Mouse (Mus musculus) stomach, embryonic 14.5 days (tissue): Measurements from ENCODE around the gene Grpr. TPM values are rescaled to one million over a fixed set of nuclear protein-coding genes. Genes with fewer than 3 reads are reported as not detected.
A peak's percentile ranks its signal among the peaks of the same experiment; 100 is the strongest.

Experiments
- ATAC-seq: fragments of 200-750 bp; cut with Nextera tagmentation; 2 replicates; pipeline ENCODE4 v1.8.0; 2017; ENCODE audit warnings: low read depth, moderate TSS enrichment; ENCODE audit not compliant: insufficient number of reproducible peaks, insufficient read depth, low FRiP score
- H3K27ac ChIP-seq: fragments of 300-500 bp; sonication (generic); 2 replicates; pipeline ENCODE4 v1.5.1; 2014; ENCODE audit warnings: mild to moderate bottlenecking, low read length, moderate library complexity, mixed read lengths
- H3K27me3 ChIP-seq: fragments of 300-500 bp; sonication (generic); 2 replicates; pipeline ENCODE4 v1.6.1; 2014; ENCODE audit warnings: low read length, control low read depth, mixed read lengths; ENCODE audit not compliant: control insufficient read depth, insufficient read depth
- H3K36me3 ChIP-seq: fragments of 300-500 bp; sonication (generic); 2 replicates; pipeline ENCODE4 v1.6.1; 2014; ENCODE audit warnings: mild to moderate bottlenecking, control low read depth, low read length, moderate library complexity, mixed read lengths; ENCODE audit not compliant: control insufficient read depth, insufficient read depth
- H3K4me1 ChIP-seq: fragments of 300-500 bp; sonication (generic); 2 replicates; pipeline ENCODE4 v1.6.1; 2014; ENCODE audit warnings: low read length, control low read depth, mixed read lengths; ENCODE audit not compliant: control insufficient read depth, insufficient read depth
- H3K4me2 ChIP-seq: fragments of 300-500 bp; sonication (generic); replicated peaks from 2 replicates; pipeline ENCODE4 v1.6.1; 2014; ENCODE audit warnings: low read depth, low read length, control low read depth
- H3K4me3 ChIP-seq: fragments of 300-500 bp; sonication (generic); 2 replicates; pipeline ENCODE4 v1.5.1; 2014; ENCODE audit warnings: low read depth, low read length, control low read depth
- H3K9ac ChIP-seq: fragments of 300-500 bp; sonication (generic); replicated peaks from 2 replicates; pipeline ENCODE4 v1.6.1; 2014; ENCODE audit warnings: low read depth, mild to moderate bottlenecking, control low read depth, low read length, moderate library complexity, mixed read lengths
- H3K9me3 ChIP-seq: fragments of 300-500 bp; sonication (generic); 2 replicates; pipeline ENCODE4 v1.6.1; 2016; ENCODE audit warnings: low read depth, low read length, control low read depth; ENCODE audit not compliant: control insufficient read depth
- WGBS: fragments of 180-500 bp; shearing (Covaris S2); extraction: QIAGEN DNeasy Blood & Tissue Kit; methylation state at CpG from one replicate; pipeline ENCODE4 v1.1.7; 2014; 5-methylcytosine and 5-hydroxymethylcytosine counted together
- polyA plus RNA-seq: library from polyadenylated mRNA; unstranded; fragments of >200 nt; fragmentation: Nextera tagmentation; extraction: Ambion mirVana; gene quantifications from 2 replicates; pipeline ENCODE4 v1.2.1, GENCODE M21; 2014

The Grpr gene
- 0.39 and 0.54 TPM in 2 replicates for polyA plus RNA-seq

- Histone ChIP-seq H3K27ac (no peak within 1 kb of the TSS), H3K36me3 (no peaks in the 10 kb centered on the region), H3K9ac (no peak within 1 kb of the TSS), H3K4me2 (no peak within 1 kb of the TSS), H3K27me3 (no peaks in the 10 kb centered on the region), H3K4me3 (no peak within 1 kb of the TSS), H3K9me3 (no peaks in the 10 kb centered on the region), H3K4me1 (no peaks in the 10 kb centered on the region)
- 19% methylated on average over 7 of the region's 7 CpGs for WGBS
- peak; percentile 87; the same call in 1 of the 2 replicates for ATAC-seq
Measured at GRCm38 (mm10) chrX:163549666-163550065, at the start of gene Grpr. TSS of gene Grpr (minus strand) at chrX:163549677.

GRCm38 (mm10) chrX:163560521-163560920 lies 11.0 kb upstream of the Grpr start:
- Histone ChIP-seq H3K4me3 (no peak overlapping the region), H3K4me1 (no peaks in the 10 kb centered on the region), H3K4me2 (no peak overlapping the region), H3K9me3 (no peaks in the 10 kb centered on the region), H3K9ac (no peak overlapping the region), H3K36me3 (no peaks in the 10 kb centered on the region), H3K27me3 (no peaks in the 10 kb centered on the region), H3K27ac (no peak overlapping the region)
- WGBS: 55% methylated on average over 3 of the region's 3 CpGs
- no peak for ATAC-seq

GRCm38 (mm10) chrX:163547042-163547441 lies 2.4 kb downstream of the Grpr start:
- Histone ChIP-seq H3K36me3 (no peaks in the 10 kb centered on the region), H3K4me3 (no peak overlapping the region), H3K27me3 (no peaks in the 10 kb centered on the region), H3K9me3 (no peaks in the 10 kb centered on the region), H3K4me1 (no peaks in the 10 kb centered on the region), H3K4me2 (no peak overlapping the region), H3K9ac (no peak overlapping the region), H3K27ac (no peak overlapping the region)
- no peak for ATAC-seq
- 75% methylated on average over 5 of the region's 5 CpGs for WGBS

DNA sequence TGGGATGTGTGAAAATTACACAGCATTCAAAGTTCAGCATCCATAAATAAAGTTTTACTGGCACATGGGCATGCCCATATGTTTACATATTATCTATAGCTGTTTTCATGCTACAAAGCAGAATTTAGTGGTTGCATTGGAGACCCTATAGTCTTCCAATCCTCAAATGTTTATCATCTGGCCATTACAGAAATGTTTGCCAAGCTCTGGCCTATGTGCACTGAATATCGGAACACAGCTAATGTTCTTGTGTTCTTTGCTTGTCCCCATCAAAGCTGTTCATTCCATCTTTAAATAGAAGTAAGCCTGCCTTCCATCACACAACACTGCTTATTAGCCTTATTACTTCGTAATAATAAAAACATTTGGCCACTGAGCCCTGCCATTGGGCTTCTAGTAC lies 16.6 kb downstream of the Grpr start:
- ATAC-seq: no peak
- H3K4me3 ChIP-seq: no peak overlapping the region
- H3K27me3 ChIP-seq: no peaks in the 10 kb centered on the region
- H3K4me2 ChIP-seq: no peak overlapping the region
- no peaks in the 10 kb centered on the region for H3K4me1 ChIP-seq
- no peaks in the 10 kb centered on the region for H3K9me3 ChIP-seq
- WGBS: 66% methylated on average over 2 of the region's 2 CpGs
- H3K27ac ChIP-seq: no peak overlapping the region
- H3K36me3 ChIP-seq: no peaks in the 10 kb centered on the region
- no peak overlapping the region for H3K9ac ChIP-seq

- ATAC-seq: no peak
- H3K27ac ChIP-seq: no peak overlapping the region
- no peaks in the 10 kb centered on the region for H3K9me3 ChIP-seq
- no peak overlapping the region for H3K4me3 ChIP-seq
- no peaks in the 10 kb centered on the region for H3K36me3 ChIP-seq
- 52% methylated on average over 4 of the region's 4 CpGs for WGBS
- H3K4me2 ChIP-seq: no peak overlapping the region
- H3K27me3 ChIP-seq: no peaks in the 10 kb centered on the region
- H3K4me1 ChIP-seq: no peaks in the 10 kb centered on the region
- no peak overlapping the region for H3K9ac ChIP-seq
Measured at GRCm38 (mm10) chrX:163518963-163519541, 30.4 kb downstream of the Grpr start.

DNA sequence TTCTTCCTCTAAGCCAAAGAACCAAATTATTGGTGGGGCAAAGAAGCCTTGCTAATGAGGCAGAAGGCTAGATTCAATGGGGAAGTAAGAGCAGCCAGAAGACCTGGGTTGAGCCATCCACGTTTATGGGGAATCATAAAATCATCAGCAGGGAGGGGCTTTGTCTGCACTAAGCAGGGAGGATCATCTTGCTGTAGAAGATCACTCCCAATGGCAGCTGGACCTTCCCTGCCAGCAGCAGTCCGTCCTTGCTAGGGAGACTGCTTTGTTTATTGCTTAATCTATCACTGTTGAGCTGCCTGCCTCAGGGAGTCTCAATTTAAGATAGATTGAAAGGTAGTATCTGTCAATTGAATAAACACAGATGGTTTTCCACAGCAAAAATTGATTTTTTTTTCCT lies 37.7 kb downstream of the Grpr start:
- ATAC-seq: no peak
- H3K4me3 ChIP-seq: no peak overlapping the region
- no peaks in the 10 kb centered on the region for H3K36me3 ChIP-seq
- H3K27me3 ChIP-seq: no peaks in the 10 kb centered on the region
- no peak overlapping the region for H3K9ac ChIP-seq
- no peak overlapping the region for H3K4me2 ChIP-seq
- 30% methylated on average over 2 of the region's 2 CpGs for WGBS
- H3K4me1 ChIP-seq: no peaks in the 10 kb centered on the region
- H3K27ac ChIP-seq: no peak overlapping the region
- no peaks in the 10 kb centered on the region for H3K9me3 ChIP-seq

GRCm38 (mm10) chrX:163502088-163502487 lies 47.4 kb downstream of the Grpr start:
- no peak overlapping the region for H3K27ac ChIP-seq
- no peaks in the 10 kb centered on the region for H3K9me3 ChIP-seq
- H3K4me2 ChIP-seq: no peak overlapping the region
- ATAC-seq: no peak
- no peaks in the 10 kb centered on the region for H3K27me3 ChIP-seq
- WGBS: 66% methylated on average over 3 of the region's 3 CpGs
- no peaks in the 10 kb centered on the region for H3K4me1 ChIP-seq
- H3K36me3 ChIP-seq: no peaks in the 10 kb centered on the region
- H3K9ac ChIP-seq: no peak overlapping the region
- no peak overlapping the region for H3K4me3 ChIP-seq

Other genes starting within 250 kb of the Grpr start
- 0.28 and 0.42 TPM in 2 replicates for gene Rnf138rt1, start 211.7 kb upstream of the Grpr start, polyA plus RNA-seq